Mouse (Mus musculus): ENCODE data around the gene Nrap.

DNA sequence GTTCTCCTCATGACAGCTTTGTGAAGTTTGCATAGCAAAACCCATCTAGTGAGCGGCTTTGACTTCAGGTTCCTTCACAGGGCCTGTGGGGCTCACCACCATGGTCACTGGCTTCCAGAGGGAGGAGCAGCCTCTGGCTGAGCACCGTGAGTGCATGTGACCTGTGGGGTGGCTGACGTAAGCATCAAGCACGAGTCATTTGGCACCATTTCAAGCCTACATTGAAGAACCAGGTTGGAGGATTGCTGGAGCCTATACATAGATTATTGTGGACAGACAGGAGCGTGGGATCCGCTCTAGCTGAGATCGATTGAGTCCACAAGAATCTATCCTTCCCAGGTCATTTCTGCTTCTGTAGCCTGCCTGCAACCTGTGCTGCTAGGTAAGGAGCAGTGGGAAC is 103.0 kb downstream of the Nrap start, which contains the start of gene Habp2:
- TF ChIP-seq CTCF (IDR thresholded peaks at IDR 0.05; ENCODE audit: low read depth) (no peak), EP300 (IDR thresholded peaks at IDR 0.05; ENCODE audit: low read depth) (no peak)
